Mouse (Mus musculus) heart, postnatal 0 days (tissue): Measurements from ENCODE around the gene Trim29.

Experiments used
- CTCF ChIP-seq: IDR thresholded peaks from 2 replicates; pipeline ENCODE4 v1.5.1; 2016; ENCODE audit warnings: antibody characterized with exemption, control low read depth, low read depth
- EP300 ChIP-seq: IDR thresholded peaks from 2 replicates; pipeline ENCODE4 v1.6.1; 2016; ENCODE audit warnings: antibody characterized with exemption, low read depth

- no peak for TF ChIP-seq CTCF
- TF ChIP-seq EP300: no peak
Measured at GRCm38 (mm10) chr9:43262811-43263550, 47.7 kb upstream of the Trim29 start.
